Mouse (Mus musculus): ENCODE measurements at regions not wholly inside any gene's neighbourhood (a gene's known extent, or its start where the extent isn't known, plus 50 kb on each side); places are given as distances from the start of the nearest gene placed in this dataset.

- Histone ChIP-seq H3K27ac (replicated peaks in 1 of 2; ENCODE audit: control insufficient read depth in 1 of 2, insufficient read depth in 1 of 2, low read depth in 2 of 2, low read length in 2 of 2) (no peak overlapping the region), H3K9me3 (ENCODE audit: control insufficient read depth, low read length) (no peaks in the 10 kb centered on the region), H3K4me2 (ENCODE audit: low read length) (no peak overlapping the region), H3K27me3 (ENCODE audit: control insufficient read depth, insufficient read depth, low read length) (no peaks in the 10 kb centered on the region), H3K36me3 (ENCODE audit: control insufficient read depth, insufficient read depth, low read length) (no peaks in the 10 kb centered on the region), H3K4me1 (ENCODE audit: control insufficient read depth in 2 of 2, insufficient read depth in 2 of 2, low read length in 2 of 2) (no peaks in the 10 kb centered on the region), H3K4me3 (ENCODE audit: control insufficient read depth in 1 of 2, insufficient read depth in 1 of 2, low read depth in 1 of 2, low read length in 2 of 2) (no peak overlapping the region), H3K9ac (ENCODE audit: low read length) (no peak overlapping the region)
- 58% methylated on average over 9 of the region's 9 CpGs for WGBS
- no peak for ATAC-seq (ENCODE audit: insufficient number of reproducible peaks, insufficient read depth, low FRiP score, low read depth)
Observed at GRCm38 (mm10) chr13:114641688-114642390, 176.2 kb upstream of the Mocs2 start.

- Histone ChIP-seq H3K4me2 (ENCODE audit: low read length) (no peak overlapping the region), H3K36me3 (ENCODE audit: control insufficient read depth, insufficient read depth, low read length) (no peaks in the 10 kb centered on the region), H3K4me1 (ENCODE audit: control insufficient read depth in 2 of 2, insufficient read depth in 2 of 2, low read length in 2 of 2) (no peaks in the 10 kb centered on the region), H3K9me3 (ENCODE audit: control insufficient read depth, low read length) (no peaks in the 10 kb centered on the region), H3K9ac (ENCODE audit: low read length) (no peak overlapping the region), H3K4me3 (ENCODE audit: control insufficient read depth in 1 of 2, insufficient read depth in 1 of 2, low read depth in 1 of 2, low read length in 2 of 2) (no peak overlapping the region), H3K27me3 (ENCODE audit: control insufficient read depth, insufficient read depth, low read length) (no peaks in the 10 kb centered on the region), H3K27ac (replicated peaks in 1 of 2; ENCODE audit: control insufficient read depth in 1 of 2, insufficient read depth in 1 of 2, low read depth in 2 of 2, low read length in 2 of 2) (no peak overlapping the region)
- ATAC-seq (ENCODE audit: insufficient number of reproducible peaks, insufficient read depth, low FRiP score, low read depth): no peak
- WGBS: 76% methylated on average over 3 of the region's 3 CpGs
Observed at GRCm38 (mm10) chr13:114642901-114643491, 175.0 kb upstream of the Mocs2 start.

- ATAC-seq (ENCODE audit: insufficient number of reproducible peaks, insufficient read depth, low FRiP score, low read depth): no peak
- H3K9ac ChIP-seq (ENCODE audit: low read length): no peak overlapping the region
- no peaks in the 10 kb centered on the region for H3K27me3 ChIP-seq (ENCODE audit: control insufficient read depth, insufficient read depth, low read length)
- H3K9me3 ChIP-seq (ENCODE audit: control insufficient read depth, low read length): no peaks in the 10 kb centered on the region
- H3K27ac ChIP-seq (replicated peaks in 1 of 2; ENCODE audit: control insufficient read depth in 1 of 2, insufficient read depth in 1 of 2, low read depth in 2 of 2, low read length in 2 of 2): no peak overlapping the region
- 75% methylated on average over 11 of the region's 11 CpGs for WGBS
- H3K4me3 ChIP-seq (ENCODE audit: control insufficient read depth in 1 of 2, insufficient read depth in 1 of 2, low read depth in 1 of 2, low read length in 2 of 2): no peak overlapping the region
- no peak overlapping the region for H3K4me2 ChIP-seq (ENCODE audit: low read length)
- H3K4me1 ChIP-seq (ENCODE audit: control insufficient read depth in 2 of 2, insufficient read depth in 2 of 2, low read length in 2 of 2): no peaks in the 10 kb centered on the region
- no peaks in the 10 kb centered on the region for H3K36me3 ChIP-seq (ENCODE audit: control insufficient read depth, insufficient read depth, low read length)
Observed at GRCm38 (mm10) chr13:114643521-114643920, 174.5 kb upstream of the Mocs2 start.

- Histone ChIP-seq H3K4me3 (ENCODE audit: control insufficient read depth in 1 of 2, insufficient read depth in 1 of 2, low read depth in 1 of 2, low read length in 2 of 2) (no peak overlapping the region), H3K4me2 (ENCODE audit: low read length) (no peak overlapping the region), H3K27me3 (ENCODE audit: control insufficient read depth, insufficient read depth, low read length) (no peaks in the 10 kb centered on the region), H3K4me1 (ENCODE audit: control insufficient read depth in 2 of 2, insufficient read depth in 2 of 2, low read length in 2 of 2) (no peaks in the 10 kb centered on the region), H3K27ac (replicated peaks in 1 of 2; ENCODE audit: control insufficient read depth in 1 of 2, insufficient read depth in 1 of 2, low read depth in 2 of 2, low read length in 2 of 2) (no peak overlapping the region), H3K9ac (ENCODE audit: low read length) (no peak overlapping the region), H3K9me3 (ENCODE audit: control insufficient read depth, low read length) (no peaks in the 10 kb centered on the region), H3K36me3 (ENCODE audit: control insufficient read depth, insufficient read depth, low read length) (no peaks in the 10 kb centered on the region)
- no peak for ATAC-seq (ENCODE audit: insufficient number of reproducible peaks, insufficient read depth, low FRiP score, low read depth)
- WGBS: 67% methylated on average over 7 of the region's 7 CpGs
Observed at GRCm38 (mm10) chr13:114654267-114654666, 163.8 kb upstream of the Mocs2 start.

- Histone ChIP-seq H3K9ac (ENCODE audit: low read length) (no peak overlapping the region), H3K9me3 (ENCODE audit: control insufficient read depth, low read length) (no peaks in the 10 kb centered on the region), H3K36me3 (ENCODE audit: control insufficient read depth, insufficient read depth, low read length) (no peaks in the 10 kb centered on the region), H3K4me2 (ENCODE audit: low read length) (no peak overlapping the region), H3K4me1 (ENCODE audit: control insufficient read depth in 2 of 2, insufficient read depth in 2 of 2, low read length in 2 of 2) (no peaks in the 10 kb centered on the region), H3K27ac (replicated peaks in 1 of 2; ENCODE audit: control insufficient read depth in 1 of 2, insufficient read depth in 1 of 2, low read depth in 2 of 2, low read length in 2 of 2) (no peak overlapping the region), H3K27me3 (ENCODE audit: control insufficient read depth, insufficient read depth, low read length) (no peaks in the 10 kb centered on the region), H3K4me3 (ENCODE audit: control insufficient read depth in 1 of 2, insufficient read depth in 1 of 2, low read depth in 1 of 2, low read length in 2 of 2) (no peak overlapping the region)
- 82% methylated on average over 4 of the region's 4 CpGs for WGBS
- ATAC-seq (ENCODE audit: insufficient number of reproducible peaks, insufficient read depth, low FRiP score, low read depth): no peak
Observed at GRCm38 (mm10) chr13:114654953-114655586, 163.0 kb upstream of the Mocs2 start.

- H3K27ac ChIP-seq (replicated peaks in 1 of 2; ENCODE audit: control insufficient read depth in 1 of 2, insufficient read depth in 1 of 2, low read depth in 2 of 2, low read length in 2 of 2): no peak overlapping the region
- no peak overlapping the region for H3K4me2 ChIP-seq (ENCODE audit: low read length)
- H3K36me3 ChIP-seq (ENCODE audit: control insufficient read depth, insufficient read depth, low read length): no peaks in the 10 kb centered on the region
- H3K4me1 ChIP-seq (ENCODE audit: control insufficient read depth in 2 of 2, insufficient read depth in 2 of 2, low read length in 2 of 2): no peaks in the 10 kb centered on the region
- ATAC-seq (ENCODE audit: insufficient number of reproducible peaks, insufficient read depth, low FRiP score, low read depth): no peak
- no peak overlapping the region for H3K9ac ChIP-seq (ENCODE audit: low read length)
- no peak overlapping the region for H3K4me3 ChIP-seq (ENCODE audit: control insufficient read depth in 1 of 2, insufficient read depth in 1 of 2, low read depth in 1 of 2, low read length in 2 of 2)
- H3K9me3 ChIP-seq (ENCODE audit: control insufficient read depth, low read length): 0 out of 2 replicates have a peak, but pooled peaks cover 2% of the 10 kb centered on the region
- no peaks in the 10 kb centered on the region for H3K27me3 ChIP-seq (ENCODE audit: control insufficient read depth, insufficient read depth, low read length)
Observed at GRCm38 (mm10) chr13:114672411-114672810, 145.6 kb upstream of the Mocs2 start.

GRCm38 (mm10) chr13:114679703-114680378 lies 138.2 kb upstream of the Mocs2 start:
- H3K36me3 ChIP-seq (ENCODE audit: control insufficient read depth, insufficient read depth, low read length): no peaks in the 10 kb centered on the region
- no peaks in the 10 kb centered on the region for H3K27me3 ChIP-seq (ENCODE audit: control insufficient read depth, insufficient read depth, low read length)
- H3K9me3 ChIP-seq (ENCODE audit: control insufficient read depth, low read length): no peaks in the 10 kb centered on the region
- peaks cover 0 to 2% of the 10 kb centered on the region in 2 experiments; a peak in 1 of 4 replicates for H3K4me1 ChIP-seq (ENCODE audit: control insufficient read depth in 2 of 2, insufficient read depth in 2 of 2, low read length in 2 of 2)
- H3K9ac ChIP-seq (ENCODE audit: low read length): no peak overlapping the region
- no peak overlapping the region for H3K27ac ChIP-seq (replicated peaks in 1 of 2; ENCODE audit: control insufficient read depth in 1 of 2, insufficient read depth in 1 of 2, low read depth in 2 of 2, low read length in 2 of 2)
- H3K4me3 ChIP-seq (ENCODE audit: control insufficient read depth in 1 of 2, insufficient read depth in 1 of 2, low read depth in 1 of 2, low read length in 2 of 2): no peak overlapping the region
- ATAC-seq (ENCODE audit: insufficient number of reproducible peaks, insufficient read depth, low FRiP score, low read depth): no peak
- no peak overlapping the region for H3K4me2 ChIP-seq (ENCODE audit: low read length)
- WGBS: 64% methylated on average over 5 of the region's 5 CpGs
